Mouse (Mus musculus) thymus, postnatal 0 days (tissue): ENCODE results near the gene Smarcc2. TPM values are rescaled to one million over a fixed set of nuclear protein-coding genes. Genes with fewer than 3 reads are reported as not detected.
"Not testable (repeated sequence)": the region's sequence is repeated elsewhere in the genome, so short reads cannot be mapped to it uniquely, and the experiment has no call there.

ENCODE experiments used
- DNase-seq: peaks from one replicate; pipeline ENCODE4 v3.0.0-alpha.2; 2015; ENCODE audit warnings: low spot score
- polyA plus RNA-seq: library from polyadenylated mRNA; unstranded; fragments of >200 nt; fragmentation: Nextera tagmentation; extraction: Ambion mirVana; gene quantifications from 2 replicates; pipeline ENCODE4 v1.2.1, GENCODE M21; 2015

The Smarcc2 gene
- polyA plus RNA-seq, 1 experiment from 2014 or later, result 37.2 TPM

- DNase-seq, result peak; percentile 30
Observed at GRCm38 (mm10) chr10:128492633-128493311, 33.7 kb downstream of the Smarcc2 start.

- no peak for DNase-seq
Observed at GRCm38 (mm10) chr10:128493319-128493694, 34.3 kb downstream of the Smarcc2 start.

DNA sequence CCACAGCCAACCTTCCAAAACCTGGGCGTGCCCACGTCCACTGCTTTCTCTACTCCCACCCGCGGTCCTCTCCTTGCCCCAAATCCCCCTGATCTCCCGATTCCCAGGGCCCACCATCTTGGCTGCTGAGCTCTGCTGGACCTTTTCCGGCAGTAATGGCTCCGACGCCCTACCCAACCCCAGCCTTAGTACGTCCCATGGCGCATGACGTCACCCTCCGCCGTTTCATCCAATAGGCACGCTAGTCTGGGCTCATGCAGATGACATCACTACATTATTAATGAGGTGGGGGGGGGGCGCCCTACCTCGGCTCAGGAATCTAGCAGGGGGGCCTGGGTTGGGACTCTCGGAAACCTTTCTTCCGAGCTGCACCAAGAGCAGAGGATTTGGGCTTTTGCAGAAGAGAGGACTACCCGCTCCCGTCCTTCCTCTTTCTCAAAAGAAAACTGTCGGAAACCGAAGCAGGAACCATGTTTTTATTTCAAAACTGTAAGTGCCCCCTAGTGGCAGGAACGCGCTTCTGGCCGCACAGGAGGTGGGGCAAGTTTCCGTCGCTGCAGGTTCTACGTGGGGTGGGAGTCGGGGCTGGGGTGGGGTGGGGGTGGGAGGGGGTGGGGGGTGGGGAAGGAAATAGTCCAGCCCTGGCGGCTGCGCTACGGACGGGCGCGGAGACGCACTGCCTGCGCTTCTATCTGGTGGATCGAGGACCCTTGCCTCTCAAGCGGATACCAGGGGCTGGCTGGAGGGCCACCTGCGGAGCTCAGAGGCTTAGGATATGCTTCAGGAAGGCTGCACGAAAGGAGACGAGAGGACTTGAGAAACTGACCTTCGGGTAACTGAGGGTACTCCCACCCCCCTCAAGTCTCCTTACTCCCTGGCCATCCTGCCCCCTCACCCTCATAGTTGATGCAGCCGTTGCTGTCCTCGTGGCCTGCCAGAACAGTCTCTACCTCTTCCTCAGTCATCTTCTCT lies 34.9 kb downstream of the Smarcc2 start, which contains the start of gene Myl6:
TSS of gene Myl6 (minus strand) at position 451 of the 972 bp plus-strand sequence.
- peak; percentile 98 for DNase-seq

GRCm38 (mm10) chr10:128494667-128495245 lies 35.7 kb downstream of the Smarcc2 start:
- DNase-seq, result no peak

DNA sequence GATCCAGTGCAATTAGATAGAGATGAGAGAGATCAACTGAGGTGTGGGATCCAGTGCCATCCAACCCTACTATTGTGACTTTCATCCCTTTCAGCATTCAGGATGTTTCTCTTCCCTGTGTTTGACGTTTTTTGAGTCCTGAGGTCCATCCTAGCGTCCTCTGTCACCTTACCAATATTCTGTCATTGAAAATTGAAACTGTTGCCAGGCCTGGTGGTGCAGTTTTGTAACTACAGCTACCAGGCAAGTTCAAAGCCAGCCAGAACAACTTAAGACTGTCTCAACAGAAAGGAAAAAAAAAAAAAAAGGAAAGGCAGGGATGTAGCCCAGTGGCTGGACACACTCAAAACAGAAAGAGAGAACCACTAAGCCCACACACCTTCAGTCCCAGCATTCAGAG lies 36.2 kb downstream of the Smarcc2 start:
- no peak for DNase-seq

GRCm38 (mm10) chr10:128495903-128496302 lies 36.9 kb downstream of the Smarcc2 start:
- DNase-seq, result no peak

DNA sequence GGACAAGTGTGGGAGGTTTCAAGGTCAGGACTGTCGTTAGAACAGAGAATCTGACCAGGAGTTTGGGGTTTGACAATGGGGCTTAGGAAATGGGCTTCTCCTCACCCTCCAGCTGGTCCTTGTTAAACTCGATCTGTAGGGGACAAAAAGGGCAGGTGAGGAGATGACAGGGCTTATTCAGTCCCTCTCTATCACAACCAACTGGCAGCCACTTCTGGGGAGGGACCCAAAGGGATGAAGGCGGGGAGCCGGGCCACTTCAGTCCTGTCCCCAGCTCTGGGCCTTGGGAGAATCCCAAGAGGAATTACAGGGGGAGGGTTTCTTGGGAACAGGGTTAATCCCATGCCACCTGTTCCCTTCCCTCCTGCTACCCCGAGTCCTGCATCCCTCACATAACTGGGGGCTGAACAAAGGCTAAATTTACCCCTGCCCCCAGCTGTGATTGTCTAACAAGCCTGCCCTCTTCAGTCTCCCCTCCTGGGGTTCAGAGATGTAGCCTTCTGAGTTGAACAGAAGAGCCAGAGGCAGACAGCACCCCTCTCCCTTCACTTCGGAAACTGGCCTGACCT lies 37.5 kb downstream of the Smarcc2 start:
- DNase-seq, result no peak

DNA sequence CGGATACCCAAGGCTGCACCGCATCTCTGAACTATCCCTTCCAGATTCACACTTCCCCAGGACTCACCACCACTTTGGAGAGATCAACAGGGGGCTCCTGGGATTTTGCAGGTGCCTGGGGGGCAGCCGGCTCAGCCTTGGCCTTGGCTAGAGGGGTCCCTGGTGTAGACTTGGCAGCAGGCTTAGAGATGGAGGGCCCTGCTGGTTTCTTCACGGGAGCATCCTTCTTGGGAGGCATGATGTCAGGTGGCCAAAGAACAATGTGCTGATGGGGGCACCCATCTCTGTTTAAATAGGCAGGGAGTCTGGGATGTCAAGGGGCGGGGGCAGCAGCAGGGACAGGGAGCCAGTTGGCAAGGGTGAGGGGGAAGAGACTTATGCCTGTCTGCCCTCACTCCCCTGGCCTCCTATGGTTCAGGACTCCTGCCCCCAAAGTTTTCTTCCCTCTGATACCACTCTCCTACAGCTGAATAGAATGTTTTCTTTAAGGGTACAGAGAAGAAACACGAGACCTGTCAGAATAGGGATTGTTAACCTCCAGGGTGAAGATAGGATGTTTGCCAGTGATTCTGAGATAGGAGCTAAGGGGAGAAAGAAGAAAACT lies 38.2 kb downstream of the Smarcc2 start:
- DNase-seq, result no peak

GRCm38 (mm10) chr10:128498590-128498989 lies 39.5 kb downstream of the Smarcc2 start, which contains the start of gene Myl6b:
TSS of gene Myl6b (minus strand) at chr10:128498685.
- DNase-seq, result peak; percentile 97

- peak; percentile 34 for DNase-seq
Observed at GRCm38 (mm10) chr10:128499116-128499671, 40.1 kb downstream of the Smarcc2 start.

GRCm38 (mm10) chr10:128502341-128502740 lies 43.3 kb downstream of the Smarcc2 start:
- DNase-seq, result no peak

DNA sequence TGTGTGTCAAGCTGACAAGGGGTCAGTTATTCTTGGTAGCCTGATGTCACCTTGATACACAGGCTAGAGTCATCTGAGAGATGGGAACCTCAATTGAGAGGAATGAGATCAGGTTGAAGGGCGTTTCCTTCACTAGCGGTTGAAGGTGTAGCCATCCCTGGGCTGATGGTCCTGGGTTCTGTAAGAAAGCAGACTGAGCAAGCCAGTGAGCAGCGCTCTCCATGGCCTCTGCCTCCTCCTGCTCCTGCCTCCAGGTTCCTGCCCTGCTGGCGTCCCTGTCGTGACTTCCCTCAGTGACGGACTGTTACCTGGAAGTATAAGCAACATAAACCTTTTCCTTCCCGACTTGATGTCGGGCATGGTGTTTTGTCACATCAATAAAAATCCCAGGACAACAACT lies 44.5 kb downstream of the Smarcc2 start:
- no peak for DNase-seq

DNA sequence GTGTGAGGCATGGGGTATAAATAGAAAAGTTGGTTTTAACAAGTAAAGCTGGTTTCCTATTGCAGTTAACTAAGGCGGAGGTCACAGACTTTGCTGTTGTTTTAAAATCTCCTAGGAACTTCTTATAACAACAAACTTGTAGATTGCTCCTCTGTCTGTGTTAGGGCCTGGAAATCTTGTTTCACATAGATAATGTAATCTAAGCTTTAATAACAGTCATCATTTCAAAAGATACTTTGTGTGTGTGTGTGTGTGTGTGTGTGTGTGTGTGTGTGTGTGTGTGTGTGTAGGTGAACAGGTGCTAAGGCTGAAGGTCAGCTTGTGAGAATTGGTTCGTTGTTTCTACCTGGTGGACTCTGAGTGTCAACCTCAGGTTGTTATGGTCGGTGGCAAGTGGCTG lies 45.0 kb downstream of the Smarcc2 start:
- no peak for DNase-seq

DNA sequence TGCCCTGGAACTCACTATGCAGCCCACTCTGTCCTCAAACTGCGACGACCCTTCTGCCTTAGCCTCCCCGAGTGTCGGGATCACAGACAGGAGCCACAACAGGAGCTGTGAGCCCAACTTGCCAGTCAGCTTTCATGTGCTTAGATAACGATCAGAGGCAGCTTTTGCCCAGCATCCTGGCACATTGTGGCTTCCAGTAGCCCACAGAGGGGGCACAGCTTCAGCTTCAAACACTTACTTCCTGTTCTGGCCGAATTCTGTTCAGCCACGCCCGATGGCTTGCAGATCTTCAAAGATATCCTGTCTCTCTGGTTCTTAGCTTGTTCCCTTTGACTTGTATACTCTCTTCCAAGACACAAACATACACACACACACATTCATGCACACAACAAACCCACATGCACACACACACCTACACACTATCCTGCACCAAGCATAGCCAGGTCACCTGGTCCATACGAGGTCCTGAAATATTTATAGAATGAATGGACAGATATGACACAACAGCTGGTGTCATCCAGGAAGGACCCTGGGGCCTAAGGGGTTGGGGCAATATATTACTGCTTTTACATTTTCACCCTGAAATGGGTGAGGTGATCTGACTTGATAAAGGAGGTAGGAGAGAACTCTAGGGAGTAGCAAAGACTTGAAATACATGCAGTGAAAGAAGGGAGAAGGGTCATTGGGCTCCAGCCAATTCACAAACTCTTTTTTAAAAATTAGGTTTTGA lies 45.8 kb downstream of the Smarcc2 start:
- peak; percentile 71 for DNase-seq

GRCm38 (mm10) chr10:128505371-128505667 lies 46.3 kb downstream of the Smarcc2 start:
- DNase-seq, result not testable (repeated sequence)

DNA sequence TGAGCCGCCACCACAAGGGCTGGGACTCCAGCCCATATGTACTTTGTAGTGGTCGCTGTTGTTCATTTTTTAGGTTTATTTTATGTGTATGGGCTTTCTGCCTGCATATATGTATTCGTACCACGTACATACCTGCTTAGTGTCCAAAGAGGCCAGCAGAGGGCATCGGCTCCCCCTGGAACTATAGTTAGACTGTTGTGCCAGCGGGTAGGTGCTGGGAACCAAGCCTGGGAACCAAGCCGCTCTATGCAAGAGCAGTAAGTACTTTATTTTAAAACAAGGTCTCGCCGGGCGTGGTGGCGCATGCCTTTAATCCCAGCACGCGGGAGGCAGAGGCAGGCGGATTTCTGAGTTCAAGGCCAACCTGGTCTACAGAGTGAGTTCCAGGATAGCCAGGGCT lies 46.9 kb downstream of the Smarcc2 start:
- no peak for DNase-seq

- DNase-seq, result no peak
Observed at GRCm38 (mm10) chr10:128508260-128508659, 49.2 kb downstream of the Smarcc2 start.

GRCm38 (mm10) chr10:128509203-128509602 lies 50.2 kb downstream of the Smarcc2 start:
- DNase-seq, result no peak

- DNase-seq, result no peak
Observed at GRCm38 (mm10) chr10:128509831-128510230, 50.8 kb downstream of the Smarcc2 start.

GRCm38 (mm10) chr10:128510301-128510700 lies 51.3 kb downstream of the Smarcc2 start:
- no peak for DNase-seq
